Mouse (Mus musculus): ENCODE data around the gene P2rx1. TPM values are rescaled to one million over a fixed set of nuclear protein-coding genes. Genes with fewer than 3 reads are reported as not detected.
A peak's percentile ranks its signal among the peaks of the same experiment; 100 is the strongest.

P2rx1 gene
- total and polyA plus RNA-seq, 3 experiments: 0.21 to 0.86 (median 0.76) TPM

DNA sequence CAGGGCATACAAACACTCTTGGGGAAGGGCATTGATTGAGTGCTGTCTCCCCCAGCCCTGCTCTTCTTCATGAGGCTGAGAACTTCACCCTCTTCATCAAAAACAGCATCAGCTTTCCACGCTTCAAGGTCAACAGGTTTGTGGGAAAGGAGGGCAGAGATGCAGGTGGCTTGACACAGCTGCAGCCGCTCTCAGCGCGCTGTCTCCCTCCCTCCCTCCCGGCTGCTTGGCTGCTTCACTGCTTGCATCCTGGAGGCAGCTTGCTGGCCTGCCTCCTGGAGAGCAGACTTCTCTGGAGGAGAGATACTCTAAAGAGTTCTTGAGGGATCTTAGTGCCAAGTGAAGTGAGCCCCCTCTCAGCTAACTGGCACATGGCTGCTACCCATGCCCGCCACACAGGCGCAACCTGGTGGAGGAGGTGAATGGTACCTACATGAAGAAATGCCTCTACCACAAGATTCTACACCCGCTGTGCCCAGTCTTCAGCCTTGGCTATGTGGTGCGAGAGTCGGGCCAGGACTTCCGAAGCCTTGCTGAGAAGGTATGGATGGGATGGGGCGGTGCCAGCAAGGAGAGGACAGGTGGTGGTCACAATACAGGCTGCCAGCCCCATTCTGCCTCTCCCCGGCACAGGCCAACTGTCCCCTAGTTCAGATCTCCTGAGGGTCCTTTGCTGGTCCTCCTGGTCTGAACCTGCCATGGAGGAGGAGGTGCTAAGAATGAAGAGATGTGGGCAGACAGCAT, 10.8 kb downstream of the P2rx1 start:
- TF ChIP-seq CTCF (IDR thresholded peaks at IDR 0.05) (no peak), EP300 (IDR thresholded peaks at IDR 0.05; ENCODE audit: insufficient read depth, low read depth, low read length) (no peak), POLR2A (IDR thresholded peaks at IDR 0.05; ENCODE audit: insufficient read depth, low read depth, low read length) (no peak)
- 83% methylated on average over 13 of the region's 13 CpGs for WGBS
- Histone ChIP-seq H3K4me3 (no peak overlapping the region), H3K4me1 (ENCODE audit: control insufficient read depth, insufficient read depth, low read length) (peaks cover 2% of the 10 kb centered on the region; the same call in 1 of the 2 replicates), H3K27me3 (ENCODE audit: control insufficient read depth, insufficient read depth, low read length) (no peaks in the 10 kb centered on the region), H3K27ac (no peak overlapping the region), H3K36me3 (ENCODE audit: control insufficient read depth, insufficient read depth, low read length) (no peaks in the 10 kb centered on the region), H3K9ac (ENCODE audit: low read depth, low read length) (no peak overlapping the region), H3K79me2 (replicated peaks; ENCODE audit: control insufficient read depth, insufficient read depth, low read length) (no peaks in the 10 kb centered on the region)
- no peak for DNase-seq
- intact Hi-C loops (cut with DNase I): loop anchor here (5.0 to 10.0 kb wide), 3 partner anchors 98 to 435 kb away; no protein-coding TSS in a partner anchor

DNA sequence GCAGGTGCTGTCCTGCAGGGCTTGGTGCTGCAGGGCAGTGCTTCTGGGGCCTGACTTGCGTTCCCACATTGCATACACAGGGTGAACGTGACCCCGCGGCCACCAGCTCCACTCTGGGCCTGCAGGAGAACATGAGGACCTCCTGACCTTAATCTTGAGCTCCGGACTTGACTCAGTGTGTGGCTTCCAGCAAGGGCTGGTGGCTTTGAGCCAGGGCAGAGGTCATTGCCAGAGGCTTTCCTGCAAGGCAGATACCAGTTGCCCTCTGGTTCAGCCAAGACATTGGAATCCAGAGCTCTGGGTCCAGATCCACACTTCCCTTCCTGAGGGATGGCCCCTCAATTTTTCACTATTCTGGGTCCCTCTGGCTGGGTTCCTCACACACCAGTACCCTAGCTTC, 15.1 kb downstream of the P2rx1 start:
- Histone ChIP-seq H3K9ac (ENCODE audit: low read depth, low read length) (no peak overlapping the region), H3K27ac (no peak overlapping the region), H3K4me3 (no peak overlapping the region), H3K79me2 (replicated peaks; ENCODE audit: control insufficient read depth, insufficient read depth, low read length) (no peaks in the 10 kb centered on the region), H3K4me1 (ENCODE audit: control insufficient read depth, insufficient read depth, low read length) (peaks cover 7% of the 10 kb centered on the region), H3K36me3 (ENCODE audit: control insufficient read depth, insufficient read depth, low read length) (no peaks in the 10 kb centered on the region), H3K27me3 (ENCODE audit: control insufficient read depth, insufficient read depth, low read length) (no peaks in the 10 kb centered on the region)
- intact Hi-C loops (cut with DNase I): no loop called here
- TF ChIP-seq EP300 (IDR thresholded peaks at IDR 0.05; ENCODE audit: insufficient read depth, low read depth, low read length): no peak
- TF ChIP-seq CTCF (IDR thresholded peaks at IDR 0.05): no peak
- no peak for TF ChIP-seq POLR2A (IDR thresholded peaks at IDR 0.05; ENCODE audit: insufficient read depth, low read depth, low read length)
- 64% methylated on average over 5 of the region's 5 CpGs for WGBS
- DNase-seq: no peak

DNA sequence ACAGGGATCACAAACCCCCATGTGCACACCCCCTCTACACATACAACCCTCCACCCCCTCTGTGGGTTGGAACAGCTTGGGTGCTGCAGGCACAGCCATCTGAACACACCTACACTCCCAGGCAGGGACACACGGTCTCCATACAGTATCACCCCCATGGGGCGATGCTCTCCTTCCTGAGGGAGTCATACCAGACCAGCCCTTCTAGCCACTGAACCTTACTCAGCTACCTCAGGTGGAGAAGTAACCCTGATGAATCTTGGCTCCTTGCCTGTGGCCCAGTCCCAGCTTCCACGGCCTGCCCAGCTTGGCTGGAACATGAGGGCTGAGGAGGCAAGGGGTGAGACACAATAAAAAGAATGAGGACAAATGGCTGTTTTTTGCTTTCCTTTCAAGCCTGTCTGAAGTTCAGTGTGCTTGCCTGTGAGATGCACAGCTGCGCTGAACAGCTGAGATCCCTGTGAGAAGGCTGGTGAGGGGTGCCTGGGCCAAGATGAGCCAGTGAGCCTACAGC, 16.0 kb downstream of the P2rx1 start:
- no peak overlapping the region for H3K4me3 ChIP-seq
- WGBS: 70% methylated on average over 4 of the region's 4 CpGs
- no peak overlapping the region for H3K27ac ChIP-seq
- no peaks in the 10 kb centered on the region for H3K36me3 ChIP-seq (ENCODE audit: control insufficient read depth, insufficient read depth, low read length)
- peaks cover 10% of the 10 kb centered on the region for H3K4me1 ChIP-seq (ENCODE audit: control insufficient read depth, insufficient read depth, low read length)
- DNase-seq: no peak
- no peaks in the 10 kb centered on the region for H3K79me2 ChIP-seq (replicated peaks; ENCODE audit: control insufficient read depth, insufficient read depth, low read length)
- no peak for TF ChIP-seq EP300 (IDR thresholded peaks at IDR 0.05; ENCODE audit: insufficient read depth, low read depth, low read length)
- TF ChIP-seq CTCF (IDR thresholded peaks at IDR 0.05): no peak
- TF ChIP-seq POLR2A (IDR thresholded peaks at IDR 0.05; ENCODE audit: insufficient read depth, low read depth, low read length): no peak
- no peaks in the 10 kb centered on the region for H3K27me3 ChIP-seq (ENCODE audit: control insufficient read depth, insufficient read depth, low read length)
- no peak overlapping the region for H3K9ac ChIP-seq (ENCODE audit: low read depth, low read length)
- intact Hi-C loops (cut with DNase I): no loop called here

- Histone ChIP-seq H3K27me3 (ENCODE audit: control insufficient read depth, insufficient read depth, low read length) (no peaks in the 10 kb centered on the region), H3K4me1 (ENCODE audit: control insufficient read depth, insufficient read depth, low read length) (peaks cover 10% of the 10 kb centered on the region), H3K79me2 (replicated peaks; ENCODE audit: control insufficient read depth, insufficient read depth, low read length) (no peaks in the 10 kb centered on the region), H3K4me3 (no peak overlapping the region), H3K36me3 (ENCODE audit: control insufficient read depth, insufficient read depth, low read length) (no peaks in the 10 kb centered on the region), H3K9ac (ENCODE audit: low read depth, low read length) (no peak overlapping the region), H3K27ac (no peak overlapping the region; the same call in 1 of the 2 replicates)
- intact Hi-C loops (cut with DNase I): no loop called here
- TF ChIP-seq EP300 (IDR thresholded peaks at IDR 0.05; ENCODE audit: insufficient read depth, low read depth, low read length): 0 out of 2 replicates have a peak, but pooled peaks have one; percentile 14
- TF ChIP-seq CTCF (IDR thresholded peaks at IDR 0.05): no peak
- no peak for TF ChIP-seq POLR2A (IDR thresholded peaks at IDR 0.05; ENCODE audit: insufficient read depth, low read depth, low read length)
- peak; percentile 61 to 74 for DNase-seq
- 53% methylated on average over 5 of the region's 5 CpGs for WGBS
These were observed 16.6 kb downstream of the P2rx1 start for GRCm38 (mm10) chr11:73015391-73016102.

DNA sequence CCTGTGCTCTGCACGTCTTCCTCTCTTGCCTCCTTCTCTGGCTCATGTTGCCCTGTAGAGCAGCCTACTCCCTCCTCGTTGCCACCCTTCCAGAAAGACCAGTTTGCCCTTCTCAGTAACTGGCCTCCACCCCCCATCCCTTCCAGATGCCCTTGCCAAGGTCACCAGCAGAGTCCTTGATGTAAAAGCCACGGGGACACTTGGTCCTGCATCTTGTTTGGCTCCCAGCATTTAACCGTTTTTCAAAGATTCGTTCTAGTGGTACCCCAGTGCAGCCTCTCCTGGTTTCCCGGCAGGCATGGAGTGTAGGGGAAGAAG, 17.2 kb downstream of the P2rx1 start:
- no peak for DNase-seq
- Histone ChIP-seq H3K36me3 (ENCODE audit: control insufficient read depth, insufficient read depth, low read length) (no peaks in the 10 kb centered on the region), H3K27me3 (ENCODE audit: control insufficient read depth, insufficient read depth, low read length) (no peaks in the 10 kb centered on the region), H3K4me1 (ENCODE audit: control insufficient read depth, insufficient read depth, low read length) (peaks cover 10% of the 10 kb centered on the region), H3K9ac (ENCODE audit: low read depth, low read length) (no peak overlapping the region), H3K4me3 (no peak overlapping the region), H3K79me2 (replicated peaks; ENCODE audit: control insufficient read depth, insufficient read depth, low read length) (no peaks in the 10 kb centered on the region), H3K27ac (no peak overlapping the region; the same call in 1 of the 2 replicates)
- no peak for TF ChIP-seq POLR2A (IDR thresholded peaks at IDR 0.05; ENCODE audit: insufficient read depth, low read depth, low read length)
- TF ChIP-seq CTCF (IDR thresholded peaks at IDR 0.05): no peak
- TF ChIP-seq EP300 (IDR thresholded peaks at IDR 0.05; ENCODE audit: insufficient read depth, low read depth, low read length): no peak
- 74% methylated on average over 6 of the region's 6 CpGs for whole genome bisulfite sequencing
- intact Hi-C loops (cut with DNase I): no loop called here

Data from heart, adult 2 months (tissue).